Mouse (Mus musculus) hindlimb bud, embryonic 11.5 days (tissue): ENCODE measurements around the gene Mylk2.
A peak's percentile ranks its signal among the peaks of the same experiment; 100 is the strongest.

Source experiments
- DNase-seq: peaks from one replicate; pipeline ENCODE4 v3.0.0-alpha.2; 2012; ENCODE audit warnings: low read depth, low spot score; ENCODE audit errors: extremely low spot score

Gene Mylk2

DNA sequence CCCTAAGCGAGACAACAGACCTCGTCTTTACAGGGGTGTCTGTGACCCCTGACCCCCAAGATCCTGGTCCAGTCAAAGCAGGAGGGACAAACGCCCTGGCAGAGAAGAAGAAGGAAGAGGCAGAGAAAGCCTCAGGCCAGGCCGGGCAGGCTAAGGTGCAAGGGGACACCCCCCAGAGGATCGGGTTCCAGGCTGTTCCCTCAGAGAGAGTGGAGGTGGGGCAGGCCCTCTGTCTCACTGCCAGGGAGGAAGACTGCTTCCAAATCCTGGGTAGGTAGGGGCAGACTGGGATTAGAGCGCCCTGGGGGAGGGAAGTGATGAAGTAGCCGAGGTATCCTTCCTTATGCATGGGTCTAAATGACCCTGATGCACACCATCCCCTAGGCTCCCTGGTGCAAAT, 2.3 kb downstream of the Mylk2 start:
- no peak for DNase-seq

DNA sequence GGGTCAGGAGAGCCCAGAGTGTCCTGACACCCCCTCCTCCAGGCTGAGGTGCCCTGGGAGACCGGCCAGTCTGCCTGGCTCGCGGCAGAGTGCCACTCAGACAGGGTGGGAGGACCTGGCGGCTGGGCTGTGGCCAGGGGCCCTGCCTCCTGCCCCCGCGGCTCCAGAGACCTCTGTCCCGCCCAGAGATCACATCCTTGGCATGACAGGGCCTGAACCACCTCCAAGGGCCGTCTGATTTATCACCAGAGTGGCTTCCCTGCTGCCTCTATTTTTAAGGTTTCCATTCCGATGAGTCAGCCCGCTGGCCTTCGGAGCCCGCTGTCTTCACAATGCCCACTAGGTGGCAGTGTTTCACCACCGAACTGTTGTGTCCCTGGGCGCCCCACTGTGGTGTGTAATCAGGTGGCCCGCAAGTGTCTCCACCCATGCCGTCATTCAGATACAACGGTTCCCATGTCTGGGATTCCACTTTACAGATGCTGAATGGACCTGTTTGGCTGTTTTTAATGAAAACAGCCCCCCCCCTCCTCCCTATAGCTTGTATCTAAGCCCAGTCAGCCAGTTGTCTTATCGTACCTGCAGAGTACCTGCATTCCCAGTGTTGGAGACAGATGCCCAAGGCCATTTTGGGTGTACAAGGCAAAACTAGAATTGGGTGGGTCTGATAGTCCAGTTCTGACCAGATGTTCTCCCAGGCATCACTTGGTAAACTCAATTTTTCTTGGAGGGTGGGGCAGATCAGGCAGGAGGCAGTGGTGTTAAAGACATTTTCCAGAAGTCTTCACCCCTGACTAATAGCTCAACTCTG, 3.4 kb downstream of the Mylk2 start:
- DNase-seq = peak; percentile 69

DNA sequence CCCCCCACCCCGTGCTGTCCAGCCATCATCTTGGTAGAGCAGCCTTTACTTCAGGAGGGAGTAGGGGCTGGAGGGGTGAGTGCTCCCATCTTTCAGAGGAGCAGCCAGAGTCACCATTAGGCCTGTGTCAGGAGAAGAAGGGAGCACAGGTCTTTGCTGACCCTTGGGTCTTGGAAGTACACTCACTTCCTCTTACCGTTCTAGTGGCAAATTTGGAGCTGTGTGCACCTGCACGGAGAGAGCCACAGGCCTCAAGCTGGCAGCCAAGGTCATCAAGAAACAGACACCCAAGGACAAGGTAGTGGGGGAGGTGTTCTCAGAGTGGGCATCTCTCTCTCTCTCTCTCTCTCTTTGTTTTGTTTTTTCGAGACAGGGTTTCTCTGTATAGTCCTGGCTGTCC, 4.3 kb downstream of the Mylk2 start:
- DNase-seq = no peak

DNA sequence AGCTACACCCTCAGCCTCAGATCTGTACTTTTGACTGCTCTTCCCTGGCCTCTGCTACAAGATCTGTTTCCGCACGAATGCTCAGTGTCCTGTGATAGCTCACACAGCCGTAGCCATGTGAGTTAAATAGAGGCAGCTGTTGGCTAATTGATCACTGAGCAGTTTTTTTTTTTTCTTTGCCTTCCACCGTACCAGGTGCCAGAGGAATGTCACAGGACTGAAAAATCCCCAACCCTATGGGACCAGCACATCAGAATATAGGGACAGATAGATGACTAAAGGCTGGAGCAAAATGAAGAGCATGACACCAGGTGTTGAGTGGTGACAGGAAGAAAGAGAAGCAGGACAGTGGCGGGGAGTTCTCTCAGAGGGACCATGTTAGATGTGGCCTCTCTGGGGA, 5.0 kb downstream of the Mylk2 start:
- DNase-seq = no peak

DNA sequence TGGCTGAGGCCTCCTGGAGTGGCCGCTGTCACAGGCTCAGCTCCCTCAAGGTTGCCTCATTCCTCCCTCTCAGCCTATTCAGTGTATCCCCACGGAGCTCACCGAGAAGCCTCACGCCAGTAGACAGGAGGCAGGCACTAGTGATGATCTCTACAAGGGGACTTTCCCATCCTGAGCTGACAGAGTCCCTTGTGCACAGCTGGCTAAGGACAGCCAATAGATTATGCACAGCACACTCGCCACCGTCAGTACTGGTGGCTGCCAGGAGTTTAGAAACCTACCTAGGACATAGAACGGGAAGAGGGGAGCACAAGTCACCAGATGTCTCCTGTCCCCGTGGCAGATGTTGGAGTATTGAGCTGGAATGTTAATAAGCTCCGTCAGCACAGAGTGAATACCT, 6.5 kb downstream of the Mylk2 start:
- no peak for DNase-seq

DNA sequence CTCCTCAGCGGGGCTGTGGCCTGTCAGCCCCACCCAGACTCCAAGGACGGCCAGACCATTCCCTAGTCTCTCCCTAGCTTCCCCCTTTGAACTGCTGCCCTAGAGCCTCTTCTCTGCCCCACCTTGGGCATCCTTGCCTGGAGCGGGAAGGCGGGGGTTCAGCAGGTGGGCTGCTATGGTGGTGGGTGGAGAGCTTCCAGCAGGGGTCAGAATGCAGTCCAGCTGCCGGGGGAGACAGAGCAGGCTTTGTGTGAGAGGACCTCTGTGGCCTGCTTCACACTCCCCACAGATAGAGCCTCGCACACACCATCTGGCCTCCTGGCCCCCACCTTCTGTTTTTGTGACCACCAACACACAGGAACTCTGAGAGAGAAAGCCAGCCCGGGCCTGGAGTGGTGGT, 11.2 kb downstream of the Mylk2 start:
- no peak for DNase-seq

DNA sequence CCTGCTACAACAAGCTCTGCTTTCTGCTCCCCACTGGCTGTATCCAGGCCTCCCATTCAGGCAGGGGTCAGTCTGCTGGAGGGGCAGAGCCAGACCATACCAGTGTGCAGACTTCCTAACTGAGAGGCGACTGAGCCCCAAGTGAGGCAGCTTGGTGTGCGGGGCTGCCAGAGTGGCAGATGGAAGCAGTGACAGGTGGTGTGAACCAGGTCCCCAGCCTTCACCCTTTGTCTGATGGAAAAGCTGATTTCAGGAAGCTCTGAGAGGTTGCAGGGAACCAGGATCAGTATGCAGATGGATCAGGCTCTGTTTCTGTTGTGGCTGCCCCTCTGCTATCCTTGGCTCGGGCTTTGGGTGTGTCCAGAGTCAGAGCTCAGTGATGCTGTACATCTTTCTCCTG, 12.5 kb downstream of the Mylk2 start:
- DNase-seq = no peak

DNA sequence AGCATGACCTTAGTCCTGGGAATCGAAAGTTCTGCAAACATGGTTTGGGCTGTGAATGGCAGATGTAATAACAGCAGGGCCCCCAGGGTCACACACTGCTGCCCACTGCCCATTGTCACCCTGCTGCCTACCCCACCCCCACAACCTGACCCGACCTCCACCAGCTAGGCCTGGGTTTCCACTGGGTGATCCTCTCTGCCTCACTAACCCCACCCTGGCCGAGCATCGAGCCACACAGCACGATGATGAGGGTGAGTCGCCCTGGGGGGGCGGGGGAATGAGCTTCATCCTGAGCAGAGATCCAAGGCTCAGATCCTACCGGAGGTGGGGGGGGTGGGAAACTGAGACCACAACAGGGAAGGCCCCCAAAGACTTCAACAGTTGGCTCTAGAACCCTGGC, 13.0 kb downstream of the Mylk2 start:
- no peak for DNase-seq

DNA sequence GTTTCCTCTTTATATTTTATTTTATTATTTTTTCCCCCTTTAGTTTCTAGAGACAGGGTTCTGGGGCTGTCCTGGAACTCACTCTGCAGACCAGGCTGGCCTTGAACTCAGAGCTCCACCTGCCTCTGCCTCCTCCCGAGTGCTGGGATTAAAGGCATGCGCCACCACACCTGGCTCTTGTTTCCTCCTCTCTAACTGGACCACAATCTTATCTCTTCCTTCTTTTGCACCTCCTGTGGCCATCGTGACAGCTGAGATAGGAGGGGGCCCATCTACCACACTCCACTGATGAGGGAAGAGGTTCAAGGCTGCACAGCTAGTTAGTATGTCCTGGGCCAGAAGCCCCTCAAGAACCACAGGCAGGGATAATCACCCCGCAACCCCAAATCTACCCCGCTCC, 13.4 kb downstream of the Mylk2 start:
- DNase-seq = no peak

DNA sequence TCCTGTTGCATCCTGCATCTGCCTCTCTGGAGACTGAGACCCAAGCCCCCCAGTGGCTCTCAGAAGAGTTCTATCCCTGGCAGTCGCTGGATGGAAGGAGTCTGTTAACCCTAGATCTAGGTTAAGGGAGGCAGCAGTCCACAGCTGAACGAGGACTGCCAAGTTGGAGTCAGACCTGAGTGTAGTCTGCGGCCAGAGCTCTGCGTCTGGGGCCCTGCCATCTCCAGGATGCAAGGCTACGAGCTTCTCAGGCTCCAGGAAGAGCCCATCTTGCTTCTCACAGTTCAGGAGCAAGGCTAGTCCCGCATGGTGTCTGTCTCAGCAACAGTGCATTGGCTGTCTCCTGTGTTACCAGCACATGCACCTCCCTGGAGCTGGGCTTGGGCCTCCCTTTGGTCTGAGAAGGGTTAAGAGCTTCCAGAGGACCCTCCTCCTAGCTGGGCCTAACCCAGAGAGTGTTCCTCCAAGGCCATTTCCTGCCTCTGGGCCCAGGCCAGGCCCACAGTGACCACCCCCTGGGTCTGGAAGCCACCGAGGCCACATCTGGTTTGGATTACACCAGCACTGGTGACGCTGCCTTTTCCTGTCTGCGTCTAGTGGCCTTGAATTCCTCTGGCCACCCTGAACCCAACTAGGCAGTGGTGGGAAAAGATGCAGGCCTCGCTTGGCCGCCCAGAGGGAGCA, 14.2 kb downstream of the Mylk2 start:
- DNase-seq = peak; percentile 79

DNA sequence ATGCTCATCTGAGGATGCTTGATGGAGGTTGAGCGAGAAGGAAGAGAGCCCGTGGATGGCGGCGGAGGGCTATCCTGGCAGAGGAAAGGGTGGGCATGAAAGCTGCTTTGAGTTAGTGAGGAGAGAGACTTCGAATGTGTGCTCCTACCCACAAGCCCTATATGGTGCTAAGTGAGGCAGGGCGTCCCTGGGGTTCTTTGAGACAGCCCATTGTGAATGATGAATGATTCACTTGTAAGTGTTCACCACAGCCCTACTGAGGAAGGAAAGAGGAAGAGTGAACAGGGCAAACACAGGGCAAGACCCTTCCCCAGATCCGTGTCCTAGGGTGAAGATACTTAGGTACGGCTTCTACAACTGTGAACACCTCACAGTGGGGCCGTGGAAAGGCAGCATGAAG, 15.7 kb downstream of the Mylk2 start:
- DNase-seq = no peak

DNA sequence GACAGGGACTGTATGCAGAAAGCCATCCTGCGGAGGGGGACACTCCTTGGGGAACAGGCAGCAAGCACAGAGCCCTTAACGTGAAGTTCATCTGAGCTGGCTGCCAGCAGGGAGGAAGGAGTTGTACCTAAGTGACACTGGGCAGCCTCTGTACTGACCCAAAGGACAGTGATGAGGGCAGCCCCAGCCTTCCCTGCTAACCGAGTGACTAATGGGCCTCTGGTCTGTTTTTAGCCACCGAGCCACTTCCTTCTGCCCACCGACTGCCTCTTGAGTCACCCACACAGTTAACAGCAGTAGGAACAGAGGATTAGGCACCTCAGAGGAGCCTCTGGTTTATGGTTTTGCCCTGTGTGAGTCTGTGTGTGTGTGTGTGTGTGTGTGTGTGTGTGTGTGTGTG, 16.2 kb downstream of the Mylk2 start:
- DNase-seq = no peak

DNA sequence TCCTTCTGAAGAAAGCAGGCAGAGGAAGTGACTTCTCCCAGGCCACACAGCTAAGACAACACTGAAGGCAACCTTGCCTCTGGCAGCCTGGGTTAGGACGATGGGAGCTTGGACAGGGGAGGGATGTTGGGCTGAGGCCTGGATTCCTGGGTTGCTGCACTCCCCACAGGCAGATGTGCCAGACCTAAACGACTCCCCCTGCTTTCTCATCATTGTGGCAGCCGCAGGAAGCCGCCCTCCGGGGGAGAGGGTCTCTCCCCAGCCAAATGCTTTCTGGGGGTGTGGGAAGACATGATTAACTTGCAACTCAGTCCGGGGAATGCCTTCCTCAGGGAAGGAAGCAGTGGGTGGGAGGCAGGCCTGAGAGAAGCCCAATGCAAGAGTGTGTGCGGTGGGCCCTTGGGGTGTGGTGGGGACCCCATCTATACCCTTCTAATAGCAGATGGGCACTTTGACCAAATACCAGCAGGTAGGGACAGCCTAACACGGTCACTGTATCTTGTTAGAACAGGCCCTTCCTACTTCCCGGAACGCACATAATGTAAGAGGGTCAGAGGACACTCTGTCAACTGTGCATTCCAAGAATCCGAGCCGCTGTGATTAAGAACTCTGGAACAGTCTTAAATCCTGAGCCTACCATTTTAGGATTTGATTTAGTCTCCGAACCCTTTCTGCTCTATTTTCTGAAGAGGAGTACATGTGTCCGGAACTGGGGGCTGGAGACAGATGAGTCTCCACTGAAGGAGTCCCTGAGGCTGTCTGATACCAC, 17.3 kb downstream of the Mylk2 start:
- DNase-seq = no peak

DNA sequence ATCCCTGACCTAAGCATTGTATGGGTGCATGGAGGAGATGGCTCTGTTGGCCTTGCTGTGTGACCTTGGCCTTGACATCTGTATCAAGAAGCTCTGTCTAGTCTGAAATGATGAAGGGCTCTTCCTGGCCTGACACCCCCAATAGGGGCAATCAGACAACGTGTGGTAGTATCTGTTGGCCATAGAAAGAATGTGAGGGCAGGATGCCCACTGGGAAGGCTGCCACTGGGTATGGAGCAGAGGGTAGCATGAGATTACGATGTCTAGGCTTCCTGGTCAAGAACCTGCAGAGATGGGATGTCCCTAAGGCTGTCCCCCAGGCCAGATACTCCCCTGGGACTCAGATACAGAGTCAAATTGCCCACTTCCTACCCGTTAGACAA, 17.8 kb downstream of the Mylk2 start:
- no peak for DNase-seq

DNA sequence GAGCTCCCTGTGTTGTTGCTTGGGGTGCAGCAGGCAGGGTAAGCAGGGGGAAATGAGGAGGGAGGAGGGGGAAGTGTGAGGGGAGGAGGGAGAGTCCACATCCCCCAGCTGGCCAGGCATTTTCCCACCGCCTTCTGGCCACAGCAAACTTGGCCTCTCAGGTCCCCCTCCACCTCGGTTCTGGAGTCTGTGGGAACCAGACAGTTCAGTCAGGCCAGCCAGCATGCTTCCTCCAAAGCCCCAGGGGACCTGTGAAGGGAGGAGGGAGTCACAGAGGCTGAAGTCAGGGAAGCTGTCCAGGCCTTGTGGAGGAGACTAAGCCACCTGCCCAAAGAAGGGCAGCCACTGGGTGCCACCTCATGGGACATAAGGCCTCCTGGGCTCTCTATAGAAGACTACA, 19.1 kb downstream of the Mylk2 start:
- no peak for DNase-seq

DNA sequence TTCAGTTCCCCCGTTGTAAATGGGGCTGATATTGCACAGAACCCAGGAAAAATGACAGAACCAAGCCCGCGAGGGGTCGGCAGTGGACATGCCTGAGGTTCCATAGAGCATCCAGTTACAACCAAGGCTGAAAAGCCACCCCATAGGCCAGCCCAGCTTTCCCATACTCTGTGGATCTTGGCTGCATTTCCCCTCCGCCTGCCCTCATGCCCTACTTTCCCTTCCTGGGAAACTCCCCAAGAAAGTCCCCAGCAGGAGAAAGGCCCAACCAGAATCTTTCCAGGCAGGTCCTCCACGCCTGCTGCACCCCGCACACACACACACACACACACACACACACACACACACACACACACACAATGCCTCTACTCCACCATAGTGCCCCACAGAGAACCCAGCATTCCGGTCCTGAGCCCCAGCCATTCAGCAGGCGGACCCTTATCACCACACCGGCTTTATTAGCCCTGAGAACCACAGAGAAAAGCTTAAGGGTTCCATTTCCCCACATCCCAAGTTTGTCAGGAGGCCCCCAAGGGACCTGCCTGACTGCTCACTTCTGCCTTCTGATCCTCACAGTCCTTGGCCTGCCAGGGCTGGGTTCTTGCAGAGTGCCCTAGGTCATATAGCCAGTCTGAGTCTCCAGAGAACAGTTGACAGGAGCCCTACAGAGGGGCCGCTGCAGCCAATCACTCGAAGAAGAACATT, 20.5 kb downstream of the Mylk2 start:
- DNase-seq = no peak

DNA sequence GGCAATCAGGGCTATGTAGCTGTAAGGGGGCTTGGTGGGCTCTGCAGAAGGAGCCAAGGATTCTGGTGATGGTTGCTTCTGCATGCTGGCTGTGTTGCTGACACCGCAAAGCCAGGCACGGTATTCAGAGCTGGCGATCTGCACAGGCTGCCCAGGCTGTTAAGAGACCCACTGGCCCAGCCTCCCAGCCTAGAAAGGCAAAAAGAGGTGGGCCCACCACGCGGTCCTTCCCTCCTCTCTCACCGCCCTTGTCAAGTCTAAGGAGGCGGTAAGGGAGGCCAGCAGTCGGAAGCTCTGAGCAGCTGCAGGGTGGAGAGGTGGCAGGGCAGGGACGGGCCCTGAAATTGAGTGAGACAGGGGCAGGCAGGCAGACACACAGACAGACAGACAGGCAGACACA, 21.9 kb downstream of the Mylk2 start, which contains the start of gene Foxs1:
TSS of gene Foxs1 (minus strand) at position 161 of the 400 bp plus-strand sequence.
- DNase-seq = no peak

DNA sequence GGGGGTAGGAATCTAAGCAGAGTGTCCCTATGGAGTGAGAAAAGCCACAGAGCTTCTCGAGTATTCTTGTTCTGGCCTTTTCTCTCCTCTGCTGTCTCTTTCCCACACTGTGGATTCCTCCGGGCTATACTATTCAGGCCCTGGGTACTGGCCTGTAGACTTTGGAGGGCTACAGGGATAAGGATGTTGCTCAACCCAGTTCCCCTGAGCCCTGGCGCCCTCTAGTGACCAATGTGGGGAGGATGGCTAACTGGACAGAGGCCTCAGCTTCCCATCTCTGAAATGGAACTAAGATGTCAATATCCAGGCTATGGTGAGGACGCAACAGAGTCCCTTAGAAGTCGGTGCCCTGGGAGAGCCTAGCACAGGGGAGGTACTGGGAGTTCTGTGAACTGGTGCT, 22.5 kb downstream of the Mylk2 start:
- no peak for DNase-seq

DNA sequence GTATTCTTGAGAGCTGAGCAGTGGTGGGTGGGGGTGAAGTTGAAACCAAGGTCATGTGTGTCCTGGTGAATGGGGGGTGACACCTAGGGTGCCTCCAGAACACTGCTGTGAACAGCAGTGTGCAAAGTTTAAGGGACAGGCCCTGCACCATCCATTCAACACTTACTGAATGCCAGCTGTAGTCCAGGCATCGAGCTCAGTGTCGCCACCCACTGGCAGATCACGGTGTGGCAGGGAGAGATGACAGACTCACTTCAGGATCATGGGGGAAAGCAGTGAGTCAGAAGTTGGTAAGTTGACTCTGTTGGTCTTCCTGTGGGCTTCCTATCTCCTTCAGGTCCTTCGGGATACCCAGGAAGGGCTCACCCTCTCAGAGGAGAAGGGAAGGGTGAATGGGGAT, 28.7 kb downstream of the Mylk2 start:
- no peak for DNase-seq

DNA sequence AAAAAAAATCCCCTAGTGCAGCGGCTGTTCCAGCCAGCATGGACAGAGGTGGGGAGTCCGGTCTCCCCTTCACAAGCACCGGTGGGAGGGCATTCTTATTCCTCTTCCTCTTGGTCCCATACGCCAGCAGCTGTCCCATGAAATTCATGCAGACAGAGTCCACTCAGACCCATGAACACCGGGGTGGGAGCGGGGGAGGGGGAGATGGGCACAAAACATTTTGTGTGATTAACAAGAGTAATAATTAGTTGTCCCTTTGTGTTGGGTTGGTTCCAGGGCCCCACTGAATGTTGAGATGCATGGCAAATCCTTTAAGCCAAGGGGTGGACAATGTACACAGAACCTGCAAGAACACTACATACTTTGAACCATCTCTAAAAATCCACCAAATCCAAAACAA, 30.0 kb downstream of the Mylk2 start:
- no peak for DNase-seq

DNA sequence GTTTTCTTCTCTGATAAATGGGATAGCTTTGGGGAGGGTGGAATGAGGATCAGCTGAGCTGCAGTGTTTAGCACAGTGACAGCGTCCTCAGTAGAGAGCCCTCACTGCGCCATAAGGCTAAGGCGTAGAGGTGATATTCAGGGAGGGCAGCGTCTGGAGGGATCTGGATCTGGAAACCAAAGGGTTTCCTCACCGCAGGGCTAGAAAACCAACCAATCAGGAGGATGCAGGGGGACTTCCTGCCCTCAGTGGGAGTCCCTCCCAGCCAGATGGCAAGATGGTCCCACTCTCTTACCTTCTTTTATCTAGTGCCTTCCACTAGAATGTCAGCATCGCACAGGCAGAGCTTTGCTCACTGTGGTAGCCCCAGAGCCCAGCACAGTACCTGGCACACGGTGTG, 30.6 kb downstream of the Mylk2 start:
- DNase-seq = no peak
